Mouse (Mus musculus) limb, embryonic 13.5 days (tissue): ENCODE measurements around the gene Cfap99. TPM values are rescaled to one million over a fixed set of nuclear protein-coding genes. Genes with fewer than 3 reads are reported as not detected.

ENCODE experiments used
- ATAC-seq: fragments of 200-750 bp; cut with Nextera tagmentation; 2 replicates; pipeline ENCODE4 v1.8.0; 2017; ENCODE audit warnings: low read depth, moderate number of reproducible peaks, moderate TSS enrichment; ENCODE audit not compliant: low FRiP score
- H3K27ac ChIP-seq: fragments of 300-500 bp; sonication (generic); 2 replicates; pipeline ENCODE4 v1.5.1; 2015; ENCODE audit warnings: inconsistent platforms, mild to moderate bottlenecking, moderate library complexity
- H3K27me3 ChIP-seq: fragments of 300-500 bp; sonication (generic); 2 replicates; pipeline ENCODE4 v1.6.1; 2015; ENCODE audit warnings: mild to moderate bottlenecking, inconsistent platforms
- H3K36me3 ChIP-seq: fragments of 300-500 bp; sonication (generic); 2 replicates; pipeline ENCODE4 v1.6.1; 2015; ENCODE audit warnings: inconsistent platforms, mild to moderate bottlenecking, moderate library complexity
- H3K4me1 ChIP-seq: fragments of 300-500 bp; sonication (generic); 2 replicates; pipeline ENCODE4 v1.6.1; 2015; ENCODE audit warnings: inconsistent platforms
- H3K4me2 ChIP-seq: fragments of 300-500 bp; sonication (generic); replicated peaks from 2 replicates; pipeline ENCODE4 v1.6.1; 2015; ENCODE audit warnings: inconsistent platforms, mild to moderate bottlenecking, moderate library complexity
- H3K4me3 ChIP-seq: fragments of 300-500 bp; sonication (generic); 2 replicates; pipeline ENCODE4 v1.5.1; 2015; ENCODE audit warnings: moderate library complexity, mild to moderate bottlenecking, inconsistent platforms
- H3K9ac ChIP-seq: fragments of 300-500 bp; sonication (generic); 2 replicates; pipeline ENCODE4 v1.6.1; 2015; ENCODE audit warnings: mild to moderate bottlenecking, inconsistent platforms
- H3K9me3 ChIP-seq: fragments of 300-500 bp; sonication (generic); 2 replicates; pipeline ENCODE4 v1.6.1; 2016; ENCODE audit warnings: inconsistent platforms
- WGBS: fragments of 180-500 bp; shearing (Covaris S2); methylation state at CpG from one replicate; pipeline ENCODE4 v1.1.7; 2015; 5-methylcytosine and 5-hydroxymethylcytosine counted together
- polyA plus RNA-seq: library from polyadenylated mRNA; unstranded; fragments of >200 nt; fragmentation: Nextera tagmentation; extraction: Ambion mirVana; gene quantifications from 2 replicates; pipeline ENCODE4 v1.2.1, GENCODE M21; 2015

The Cfap99 gene
- not detected in 2 replicates for polyA plus RNA-seq

DNA sequence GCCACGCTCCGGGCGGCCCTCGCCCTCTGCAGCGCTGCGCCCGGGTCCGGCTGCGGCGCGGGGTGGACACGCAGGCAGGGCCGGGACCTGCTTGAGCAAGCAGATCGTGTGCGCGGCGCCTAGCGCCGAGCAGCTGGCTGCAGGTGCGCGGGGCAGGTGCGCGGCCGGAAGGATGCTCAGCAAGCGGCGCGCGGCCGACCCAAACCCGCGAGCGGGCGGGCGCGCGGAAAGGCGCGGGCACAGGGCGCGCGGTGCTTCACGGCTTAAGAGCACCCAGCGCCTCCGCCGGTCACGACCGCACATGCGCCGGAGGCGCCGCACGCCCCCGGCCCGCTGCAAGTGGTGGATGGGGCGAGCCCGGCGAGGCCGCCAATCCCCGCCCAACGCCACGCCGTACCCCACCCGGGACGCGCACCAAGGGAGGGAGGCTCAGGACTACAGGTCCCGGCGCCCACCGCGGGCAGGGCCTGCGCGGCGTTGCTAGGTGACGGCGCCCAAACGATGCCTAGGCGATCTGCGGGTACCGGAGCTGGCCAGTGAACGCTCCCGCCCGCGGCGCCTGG lies at the start of gene Cfap99, which contains the start of gene Zfyve28:
Gene Cfap99 (plus strand): TSS at position 447 of the 563 bp plus-strand sequence.
Gene Zfyve28 (minus strand): TSS at position 296 of the 563 bp plus-strand sequence.
- H3K36me3 ChIP-seq, result no peaks in the 10 kb centered on the region
- H3K9ac ChIP-seq, result peak within 1 kb of the TSS; percentile 65
- no peaks in the 10 kb centered on the region for H3K9me3 ChIP-seq
- H3K4me3 ChIP-seq, result peak within 1 kb of the TSS; percentile 66
- ATAC-seq, result peak; percentile 97
- no peak within 1 kb of the TSS for H3K27ac ChIP-seq
- WGBS, result under 1% methylated on average over 52 of the region's 83 CpGs
- H3K4me1 ChIP-seq, result peaks cover 20% of the 10 kb centered on the region
- H3K4me2 ChIP-seq, result peak within 1 kb of the TSS; percentile 97
- H3K27me3 ChIP-seq, result peaks cover 84% of the 10 kb centered on the region

DNA sequence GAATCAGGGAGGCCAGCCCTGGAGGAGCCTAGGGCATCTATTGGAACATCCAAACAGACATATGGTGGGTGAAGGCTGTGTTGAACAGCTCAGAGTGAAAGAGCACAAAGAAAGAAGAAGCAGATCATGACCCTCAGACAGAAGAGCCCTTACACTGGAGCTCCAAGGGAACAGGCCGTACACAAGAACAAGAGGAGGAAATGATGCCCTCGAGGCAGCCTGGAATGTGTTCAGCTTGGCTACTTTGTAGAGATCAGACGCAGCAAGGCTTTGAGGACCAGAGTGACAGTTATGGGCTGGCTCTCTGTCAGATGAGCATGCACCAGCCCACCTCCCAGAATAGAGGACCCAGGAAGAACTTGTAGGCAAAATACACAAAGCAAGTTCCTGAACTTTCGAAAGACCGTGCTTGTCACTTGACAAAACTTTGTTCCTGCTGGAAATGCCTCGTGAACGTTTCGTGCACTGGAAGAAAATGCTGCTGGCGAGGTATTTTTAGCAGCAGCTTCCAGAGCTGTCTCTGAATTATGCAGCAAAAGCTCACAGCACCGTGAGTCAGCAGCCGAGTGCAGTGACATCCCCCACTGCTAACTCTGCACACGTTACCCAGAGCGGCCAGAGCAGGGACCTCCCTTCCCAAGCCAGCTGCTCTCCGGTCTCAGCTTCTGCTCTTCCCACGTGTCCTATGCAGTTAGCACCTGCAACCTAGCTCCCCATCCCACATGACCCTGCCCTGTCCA lies 46.0 kb upstream of the Cfap99 start:
- peaks cover 12% of the 10 kb centered on the region; the same call in 1 of the 2 replicates for H3K4me1 ChIP-seq
- no peak overlapping the region for H3K4me3 ChIP-seq
- no peaks in the 10 kb centered on the region for H3K9me3 ChIP-seq
- no peak overlapping the region for H3K27ac ChIP-seq
- H3K9ac ChIP-seq, result no peak overlapping the region
- 0 out of 2 replicates have a peak, but pooled peaks have one; percentile 51 for ATAC-seq
- no peaks in the 10 kb centered on the region for H3K27me3 ChIP-seq
- WGBS, result 37% methylated on average over 15 of the region's 15 CpGs
- H3K36me3 ChIP-seq, result no peaks in the 10 kb centered on the region
- H3K4me2 ChIP-seq, result peak overlapping the region; percentile 19; the same call in 1 of the 2 replicates

DNA sequence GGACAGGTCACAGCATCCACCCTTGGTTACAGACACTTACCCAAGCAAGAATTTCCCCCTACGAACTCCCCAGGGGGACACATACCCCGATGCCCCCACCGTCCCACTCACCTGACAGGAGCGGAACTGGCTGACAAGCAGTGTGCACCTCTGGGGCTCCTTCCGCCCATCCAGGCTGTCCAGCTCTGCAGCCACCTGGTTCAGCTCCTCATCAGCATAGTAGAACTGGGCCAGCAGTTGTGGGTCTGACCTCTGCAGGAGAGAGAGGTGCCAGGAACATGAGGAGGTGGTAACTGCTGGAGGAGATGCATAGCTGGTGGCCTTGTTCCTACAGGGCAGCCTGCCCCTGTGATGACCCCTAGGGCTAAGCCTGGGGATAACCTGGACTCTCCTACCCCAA lies 45.3 kb upstream of the Cfap99 start:
- H3K36me3 ChIP-seq, result no peaks in the 10 kb centered on the region
- WGBS, result 86% methylated on average over 5 of the region's 5 CpGs
- H3K4me2 ChIP-seq, result no peak overlapping the region
- peaks cover 12% of the 10 kb centered on the region; the same call in 1 of the 2 replicates for H3K4me1 ChIP-seq
- no peak overlapping the region for H3K4me3 ChIP-seq
- no peak overlapping the region for H3K9ac ChIP-seq
- H3K27ac ChIP-seq, result no peak overlapping the region
- no peaks in the 10 kb centered on the region for H3K9me3 ChIP-seq
- ATAC-seq, result peak; percentile 32; the same call in 1 of the 2 replicates
- no peaks in the 10 kb centered on the region for H3K27me3 ChIP-seq

DNA sequence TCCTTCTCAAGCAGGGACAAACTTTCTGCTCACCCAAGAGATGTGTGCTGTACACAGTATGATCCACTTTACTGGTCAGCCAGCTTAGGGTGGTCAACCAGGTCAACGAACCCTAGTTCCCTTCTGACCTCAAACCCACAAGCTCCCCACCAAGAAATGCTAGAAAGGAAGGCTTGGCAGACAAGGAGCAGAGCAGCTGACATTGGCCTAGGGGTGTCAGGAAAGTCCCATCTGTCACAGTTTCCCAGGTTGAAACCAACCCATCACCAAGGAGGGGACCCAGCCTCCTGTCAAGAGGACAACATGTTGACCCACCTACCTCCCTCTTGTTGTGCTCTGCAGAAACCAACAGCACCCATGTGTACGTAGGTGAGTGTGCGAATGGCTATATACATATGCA lies 42.0 kb upstream of the Cfap99 start:
- Histone ChIP-seq H3K27me3 (no peaks in the 10 kb centered on the region), H3K9ac (no peak overlapping the region), H3K4me1 (peaks cover 25% of the 10 kb centered on the region), H3K36me3 (no peaks in the 10 kb centered on the region), H3K9me3 (no peaks in the 10 kb centered on the region), H3K4me3 (no peak overlapping the region), H3K4me2 (no peak overlapping the region), H3K27ac (no peak overlapping the region)
- WGBS, result 92% methylated on average over 3 of the region's 3 CpGs
- ATAC-seq, result no peak

DNA sequence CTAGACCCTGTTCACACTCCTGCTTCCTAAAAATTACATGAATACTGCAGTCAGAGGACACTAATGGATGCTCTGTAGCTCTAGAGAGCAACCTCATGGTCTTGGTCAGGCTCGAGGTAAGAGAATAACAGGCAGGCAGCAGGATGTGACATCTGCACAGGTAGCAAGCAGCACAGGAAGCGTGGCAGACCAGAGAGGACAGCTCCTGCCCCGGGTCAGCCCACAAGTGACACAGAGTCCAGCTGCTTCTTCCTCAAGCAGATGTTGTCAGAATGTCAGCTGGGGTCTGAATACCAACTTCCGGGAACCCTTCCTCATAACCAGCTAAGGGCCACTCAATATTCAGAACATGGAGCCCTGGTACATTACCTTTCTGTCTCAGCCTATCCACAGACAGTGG lies 39.3 kb upstream of the Cfap99 start:
- Histone ChIP-seq H3K27ac (no peak overlapping the region), H3K9ac (no peak overlapping the region), H3K9me3 (no peaks in the 10 kb centered on the region), H3K4me2 (no peak overlapping the region), H3K4me3 (no peak overlapping the region), H3K4me1 (peaks cover 29% of the 10 kb centered on the region), H3K27me3 (no peaks in the 10 kb centered on the region), H3K36me3 (no peaks in the 10 kb centered on the region)
- WGBS, result 82% methylated on average over 4 of the region's 4 CpGs
- no peak for ATAC-seq

DNA sequence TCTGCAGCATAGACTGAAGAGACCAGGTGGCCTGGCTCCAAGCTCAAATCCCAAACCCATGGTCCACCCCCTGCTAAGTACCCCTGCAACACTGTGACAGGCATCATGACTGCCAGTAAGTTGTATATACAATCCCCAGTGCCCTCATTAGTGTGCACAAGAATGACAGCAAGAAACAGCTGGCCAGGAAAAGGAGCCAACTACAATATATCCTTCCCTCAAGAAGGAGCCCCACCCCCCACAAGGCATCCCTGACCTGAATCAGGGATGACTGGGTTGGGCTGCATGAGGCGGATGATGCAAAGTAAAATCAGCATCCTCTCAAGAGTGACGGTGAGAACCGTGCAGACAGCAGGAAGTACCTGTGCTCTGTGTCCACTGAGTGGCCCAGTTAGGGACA lies 38.3 kb upstream of the Cfap99 start:
- 73% methylated on average over 3 of the region's 3 CpGs for WGBS
- Histone ChIP-seq H3K27me3 (no peaks in the 10 kb centered on the region), H3K4me3 (no peak overlapping the region), H3K4me2 (no peak overlapping the region), H3K9me3 (no peaks in the 10 kb centered on the region), H3K9ac (no peak overlapping the region), H3K27ac (no peak overlapping the region), H3K36me3 (no peaks in the 10 kb centered on the region), H3K4me1 (peaks cover 29% of the 10 kb centered on the region)
- ATAC-seq, result peak; percentile 57; the same call in 1 of the 2 replicates

DNA sequence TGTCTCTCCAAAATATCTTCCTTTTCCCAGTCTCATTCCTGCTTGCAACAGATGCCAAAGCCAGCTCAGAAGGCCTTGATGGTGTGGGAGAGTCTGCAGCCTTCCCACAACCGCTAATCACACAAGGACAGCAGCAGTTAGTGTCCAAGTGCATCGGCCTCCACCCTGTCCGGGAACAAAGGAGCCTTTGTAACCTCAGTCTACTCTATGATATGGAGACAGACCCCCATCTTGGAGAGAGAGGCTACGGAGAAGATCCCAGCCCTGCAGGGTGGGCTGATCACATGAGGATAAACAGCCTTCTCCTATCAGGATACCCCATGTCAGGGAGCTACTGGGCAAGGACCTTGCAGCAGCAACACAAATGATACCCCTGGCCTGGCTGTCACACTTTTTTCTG lies 36.6 kb upstream of the Cfap99 start:
- WGBS, result 77% methylated on average over 4 of the region's 4 CpGs
- no peaks in the 10 kb centered on the region for H3K9me3 ChIP-seq
- peaks cover 29% of the 10 kb centered on the region for H3K4me1 ChIP-seq
- ATAC-seq, result no peak
- no peak overlapping the region for H3K4me2 ChIP-seq
- H3K36me3 ChIP-seq, result no peaks in the 10 kb centered on the region
- H3K27me3 ChIP-seq, result no peaks in the 10 kb centered on the region
- no peak overlapping the region for H3K4me3 ChIP-seq
- 0 out of 2 replicates have a peak overlapping the region, but pooled peaks have one; percentile 8 for H3K9ac ChIP-seq
- H3K27ac ChIP-seq, result no peak overlapping the region

DNA sequence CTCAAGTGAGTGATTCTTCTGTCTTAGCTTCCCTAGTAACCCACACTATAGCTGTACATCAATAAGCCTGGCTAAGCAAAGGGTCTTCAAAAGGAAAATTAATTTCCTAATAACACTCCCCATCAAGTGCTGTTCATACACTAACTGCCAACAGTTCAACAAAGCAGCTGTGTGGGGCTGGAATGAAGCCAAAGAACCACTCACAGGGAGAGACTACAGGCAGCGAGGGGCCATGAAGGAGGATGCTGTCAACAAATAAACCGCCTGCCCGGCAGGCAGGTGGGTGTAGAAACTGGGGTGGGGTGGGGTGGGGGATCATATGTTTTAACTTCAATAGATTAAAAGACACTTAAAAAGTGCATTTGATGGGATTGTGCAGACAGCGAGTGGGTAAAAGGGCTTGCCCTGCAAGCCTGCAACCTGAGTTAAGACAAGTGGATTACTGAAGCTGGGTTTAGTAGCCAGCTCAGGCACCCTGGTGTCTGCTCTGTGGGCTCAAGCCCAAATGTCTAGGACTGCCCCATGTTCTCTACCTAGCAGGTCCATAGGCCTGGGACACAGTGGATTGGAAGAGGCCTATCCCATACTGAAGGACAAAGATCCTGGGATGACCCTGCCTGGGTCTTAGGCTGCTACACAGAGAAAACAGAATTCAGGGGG lies 36.0 kb upstream of the Cfap99 start:
- no peaks in the 10 kb centered on the region for H3K27me3 ChIP-seq
- 13% methylated on average over 4 of the region's 4 CpGs for WGBS
- 0 out of 2 replicates have a peak overlapping the region, but pooled peaks have one; percentile 15 for H3K27ac ChIP-seq
- no peak overlapping the region for H3K4me2 ChIP-seq
- no peaks in the 10 kb centered on the region for H3K9me3 ChIP-seq
- H3K4me3 ChIP-seq, result no peak overlapping the region
- H3K9ac ChIP-seq, result no peak overlapping the region
- no peaks in the 10 kb centered on the region for H3K36me3 ChIP-seq
- H3K4me1 ChIP-seq, result peaks cover 29% of the 10 kb centered on the region
- no peak for ATAC-seq

DNA sequence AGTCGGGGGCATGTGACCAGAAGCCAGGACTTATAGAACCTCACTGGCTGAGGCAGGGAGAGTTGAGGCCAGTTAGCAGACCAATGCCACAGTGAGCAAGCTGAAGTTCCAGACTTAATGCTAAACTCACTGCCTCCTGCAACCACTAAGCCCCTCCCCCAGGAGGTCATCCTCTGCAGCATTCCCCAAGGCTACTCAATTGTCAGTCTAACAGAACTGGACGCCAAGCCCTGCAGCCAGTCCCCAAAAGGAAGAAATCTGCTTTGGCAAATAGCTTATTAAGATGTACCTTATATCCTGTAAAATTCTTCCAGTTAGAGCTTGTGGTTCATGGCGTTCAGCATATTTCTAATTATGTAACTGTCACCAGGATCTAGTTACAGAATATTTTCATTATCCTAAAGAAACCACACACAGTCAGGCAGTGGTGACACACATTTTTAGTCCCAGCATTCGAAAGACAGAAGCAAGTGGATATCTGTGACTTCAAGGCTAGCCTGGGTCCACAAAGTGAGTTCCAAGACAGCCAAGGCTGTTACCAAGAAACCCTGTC lies 35.4 kb upstream of the Cfap99 start:
- 0 out of 2 replicates have a peak overlapping the region, but pooled peaks have one; percentile 15 for H3K27ac ChIP-seq
- 60% methylated on average over 4 of the region's 4 CpGs for WGBS
- H3K4me3 ChIP-seq, result no peak overlapping the region
- H3K4me2 ChIP-seq, result no peak overlapping the region
- H3K36me3 ChIP-seq, result no peaks in the 10 kb centered on the region
- H3K9ac ChIP-seq, result no peak overlapping the region
- no peaks in the 10 kb centered on the region for H3K27me3 ChIP-seq
- H3K9me3 ChIP-seq, result no peaks in the 10 kb centered on the region
- H3K4me1 ChIP-seq, result peaks cover 29% of the 10 kb centered on the region
- no peak for ATAC-seq

DNA sequence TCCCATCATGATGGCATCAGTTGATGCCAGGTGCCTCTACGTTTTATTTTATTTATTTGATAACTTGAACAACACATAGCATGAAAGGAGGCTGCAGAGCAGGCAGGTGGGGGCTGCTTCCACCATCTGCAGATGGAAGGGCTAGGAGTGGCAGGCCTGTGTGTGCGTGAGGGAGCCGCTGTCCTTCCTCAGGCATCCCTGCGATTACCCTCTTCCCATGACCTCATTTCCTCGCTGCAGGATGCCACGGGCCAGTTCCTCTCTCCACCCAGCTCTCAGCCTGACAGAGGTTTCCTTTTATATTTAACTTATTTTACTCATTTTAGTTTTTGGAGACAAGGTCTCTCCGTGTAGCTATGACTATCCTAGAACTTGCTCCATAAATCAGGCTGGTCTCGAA lies 34.1 kb upstream of the Cfap99 start:
- Histone ChIP-seq H3K36me3 (no peaks in the 10 kb centered on the region), H3K4me2 (no peak overlapping the region), H3K4me1 (peaks cover 29% of the 10 kb centered on the region), H3K4me3 (no peak overlapping the region), H3K27ac (no peak overlapping the region), H3K9ac (no peak overlapping the region), H3K27me3 (no peaks in the 10 kb centered on the region), H3K9me3 (no peaks in the 10 kb centered on the region)
- no peak for ATAC-seq
- 70% methylated on average over 8 of the region's 8 CpGs for WGBS

DNA sequence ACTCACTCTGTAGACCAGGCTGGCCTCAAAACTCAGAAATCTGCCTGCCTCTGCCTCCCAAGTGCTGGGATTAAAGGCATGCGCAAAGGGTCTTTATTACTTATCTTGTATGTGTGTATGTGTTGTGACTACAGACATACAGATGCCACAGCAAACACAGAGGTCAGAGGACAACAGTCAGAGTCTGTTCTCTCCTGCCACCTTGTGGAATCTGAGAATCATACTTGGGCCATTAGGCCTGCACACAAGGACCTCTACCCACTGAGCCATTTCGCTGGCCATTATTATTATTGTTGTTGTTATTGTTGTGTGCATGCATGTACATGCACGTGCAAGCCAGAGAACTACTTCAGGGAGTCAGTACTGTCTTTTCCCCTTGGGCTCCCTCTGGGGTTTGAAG lies 33.2 kb upstream of the Cfap99 start:
- no peaks in the 10 kb centered on the region for H3K36me3 ChIP-seq
- H3K9ac ChIP-seq, result no peak overlapping the region
- H3K4me2 ChIP-seq, result no peak overlapping the region
- H3K4me3 ChIP-seq, result no peak overlapping the region
- 78% methylated on average over 3 of the region's 3 CpGs for WGBS
- peaks cover 21% of the 10 kb centered on the region for H3K4me1 ChIP-seq
- no peaks in the 10 kb centered on the region for H3K27me3 ChIP-seq
- no peak for ATAC-seq
- no peaks in the 10 kb centered on the region for H3K9me3 ChIP-seq
- H3K27ac ChIP-seq, result no peak overlapping the region
